Mouse (Mus musculus) lung, embryonic 16.5 days (tissue): ENCODE measurements around the gene Cacnb4. TPM values are rescaled to one million over a fixed set of nuclear protein-coding genes. Genes with fewer than 3 reads are reported as not detected.

ENCODE experiments used
- ATAC-seq: fragments of 200-750 bp; cut with Nextera tagmentation; 2 replicates; pipeline ENCODE4 v1.8.0; 2017; ENCODE audit warnings: low read depth, mild to moderate bottlenecking, moderate library complexity
- H3K27ac ChIP-seq: fragments of 300-500 bp; sonication (generic); 2 replicates; pipeline ENCODE4 v1.5.1; 2014; ENCODE audit warnings: mild to moderate bottlenecking, control low read depth, low read length
- H3K27me3 ChIP-seq: fragments of 300-500 bp; sonication (generic); 2 replicates; pipeline ENCODE4 v1.6.1; 2014; ENCODE audit warnings: low read depth, low read length, mixed read lengths; ENCODE audit not compliant: control insufficient read depth, insufficient read depth
- H3K36me3 ChIP-seq: fragments of 300-500 bp; sonication (generic); 2 replicates; pipeline ENCODE4 v1.6.1; 2014; ENCODE audit warnings: low read length; ENCODE audit not compliant: control insufficient read depth, insufficient read depth
- H3K4me1 ChIP-seq: fragments of 300-500 bp; sonication (generic); replicated peaks from 2 replicates; pipeline ENCODE4 v1.6.1; 2014; ENCODE audit warnings: low read length, mixed read lengths; ENCODE audit not compliant: control insufficient read depth, insufficient read depth
- H3K4me2 ChIP-seq: fragments of 300-500 bp; sonication (generic); 2 replicates; pipeline ENCODE4 v1.6.1; 2014; ENCODE audit warnings: low read depth, low read length, control low read depth
- H3K4me3 ChIP-seq: fragments of 300-500 bp; sonication (generic); 2 replicates; pipeline ENCODE4 v1.5.1; 2014; ENCODE audit warnings: mild to moderate bottlenecking, low read length, control low read depth
- H3K9ac ChIP-seq: fragments of 300-500 bp; sonication (generic); 2 replicates; pipeline ENCODE4 v1.6.1; 2014; ENCODE audit warnings: low read length, control low read depth
- H3K9me3 ChIP-seq: fragments of 300-500 bp; sonication (generic); 2 replicates; pipeline ENCODE4 v1.6.1; 2016; ENCODE audit warnings: low read length; ENCODE audit not compliant: control insufficient read depth
- WGBS: fragments of 180-500 bp; shearing (Covaris S2); extraction: QIAGEN DNeasy Blood & Tissue Kit; methylation state at CpG from one replicate; pipeline ENCODE4 v1.1.7; 2014; 5-methylcytosine and 5-hydroxymethylcytosine counted together
- polyA plus RNA-seq: library from polyadenylated mRNA; unstranded; fragments of >200 nt; fragmentation: Nextera tagmentation; extraction: Ambion mirVana; gene quantifications from 2 replicates; pipeline ENCODE4 v1.2.1, GENCODE M21; 2015

The Cacnb4 gene
- polyA plus RNA-seq, 1 experiment from 2014 or later, result 1.1 TPM

- no peaks in the 10 kb centered on the region for H3K9me3 ChIP-seq
- no peaks in the 10 kb centered on the region for H3K36me3 ChIP-seq
- 56% methylated on average over 10 of the region's 10 CpGs for WGBS
- H3K27ac ChIP-seq, result no peak overlapping the region
- H3K27me3 ChIP-seq, result 0 out of 2 replicates have a peak, but pooled peaks cover 4% of the 10 kb centered on the region
- H3K4me1 ChIP-seq, result no peaks in the 10 kb centered on the region; the same call in 1 of the 2 replicates
- no peak overlapping the region for H3K4me3 ChIP-seq
- H3K4me2 ChIP-seq, result peak overlapping the region; percentile 29
- H3K9ac ChIP-seq, result no peak overlapping the region
- peak; percentile 91 for ATAC-seq
These were observed 297.8 kb downstream of the Cacnb4 start for GRCm38 (mm10) chr2:52378848-52379261.

DNA sequence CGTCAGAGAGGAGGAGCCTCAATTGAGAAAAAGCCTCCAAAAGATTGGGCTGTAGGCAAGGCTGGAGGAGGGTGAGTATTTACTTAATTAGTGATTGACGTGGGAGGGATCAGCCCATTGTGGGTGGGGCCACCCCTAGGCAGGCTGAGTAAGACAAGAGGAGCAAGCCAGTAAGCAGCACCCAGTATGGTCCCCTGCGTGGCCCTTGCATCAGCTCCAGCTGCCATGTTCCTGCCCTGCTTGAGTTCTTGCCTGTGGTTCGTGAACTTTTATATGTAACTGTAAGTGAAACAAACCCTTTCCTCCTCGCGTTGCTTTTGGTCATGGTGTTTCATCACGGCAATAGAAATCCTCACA lies 298.2 kb downstream of the Cacnb4 start, which contains the start of gene Neb:
Gene Neb (minus strand): TSS at position 27 of the 357 bp plus-strand sequence.
- Histone ChIP-seq H3K9me3 (no peaks in the 10 kb centered on the region), H3K27ac (no peak within 1 kb of the TSS), H3K27me3 (0 out of 2 replicates have a peak, but pooled peaks cover 4% of the 10 kb centered on the region), H3K4me1 (no peaks in the 10 kb centered on the region; the same call in 1 of the 2 replicates), H3K9ac (no peak within 1 kb of the TSS), H3K4me2 (peak within 1 kb of the TSS; percentile 29), H3K36me3 (no peaks in the 10 kb centered on the region), H3K4me3 (0 out of 2 replicates have a peak within 1 kb of the TSS, but pooled peaks have one; percentile 2)
- peak; percentile 84 for ATAC-seq
- 47% methylated on average over 7 of the region's 7 CpGs for WGBS

Other genes with a start within 250 kb of the Cacnb4 start
- 35.0 and 40.3 TPM in 2 replicates for gene Stam2, start 65.5 kb upstream of the Cacnb4 start, polyA plus RNA-seq
- gene Fmnl2, start 181.0 kb upstream of the Cacnb4 start, polyA plus RNA-seq, result 2.4 and 2.5 TPM in 2 replicates